Mouse (Mus musculus) intestine, embryonic 14.5 days (tissue): ENCODE measurements around the gene Kat2b. TPM values are rescaled to one million over a fixed set of nuclear protein-coding genes. Genes with fewer than 3 reads are reported as not detected.
"Not testable (repeated sequence)": the region's sequence is repeated elsewhere in the genome, so short reads cannot be mapped to it uniquely, and the experiment has no call there.

Experiments used
- ATAC-seq: fragments of 200-750 bp; cut with Nextera tagmentation; replicated peaks from 2 replicates; pipeline ENCODE4 v1.8.0; 2017; ENCODE audit warnings: low read depth, moderate number of reproducible peaks, moderate TSS enrichment, moderate library complexity; ENCODE audit not compliant: low FRiP score, low TSS enrichment
- DNase-seq: peaks from one replicate; pipeline ENCODE4 v3.0.0-alpha.2; 2018; ENCODE audit warnings: low spot score
- H3K27ac ChIP-seq: fragments of 300-500 bp; sonication (generic); 2 replicates; pipeline ENCODE4 v1.5.1; 2014; ENCODE audit warnings: low read depth, mild to moderate bottlenecking, control low read depth
- H3K27me3 ChIP-seq: fragments of 300-500 bp; sonication (generic); replicated peaks from 2 replicates; pipeline ENCODE4 v1.6.1; 2014; ENCODE audit warnings: low read length, control low read depth; ENCODE audit not compliant: control insufficient read depth, insufficient read depth
- H3K36me3 ChIP-seq: fragments of 300-500 bp; sonication (generic); 2 replicates; pipeline ENCODE4 v1.6.1; 2014; ENCODE audit warnings: low read length, control low read depth; ENCODE audit not compliant: control insufficient read depth, insufficient read depth
- H3K4me1 ChIP-seq: fragments of 300-500 bp; sonication (generic); replicated peaks from 2 replicates; pipeline ENCODE4 v1.6.1; 2014; ENCODE audit warnings: low read length, control low read depth, mixed read lengths; ENCODE audit not compliant: control insufficient read depth, insufficient read depth
- H3K4me2 ChIP-seq: fragments of 300-500 bp; sonication (generic); 2 replicates; pipeline ENCODE4 v1.6.1; 2014; ENCODE audit warnings: low read length
- H3K4me3 ChIP-seq: fragments of 300-500 bp; sonication (generic); 2 replicates; pipeline ENCODE4 v1.5.1; 2014; ENCODE audit warnings: low read depth, low read length, control low read depth, mixed read lengths
- H3K9ac ChIP-seq: fragments of 300-500 bp; sonication (generic); 2 replicates; pipeline ENCODE4 v1.6.1; 2014; ENCODE audit warnings: mild to moderate bottlenecking, low read length
- H3K9me3 ChIP-seq: fragments of 300-500 bp; sonication (generic); 2 replicates; pipeline ENCODE4 v1.6.1; 2016; ENCODE audit warnings: low read length, control low read depth; ENCODE audit not compliant: control insufficient read depth
- WGBS: fragments of 180-500 bp; shearing (Covaris S2); extraction: QIAGEN DNeasy Blood & Tissue Kit; methylation state at CpG from one replicate; pipeline ENCODE4 v1.1.7; 2014; 5-methylcytosine and 5-hydroxymethylcytosine counted together
- polyA plus RNA-seq: library from polyadenylated mRNA; unstranded; fragments of >200 nt; fragmentation: Nextera tagmentation; extraction: Ambion mirVana; gene quantifications from 2 replicates; pipeline ENCODE4 v1.2.1, GENCODE M21; 2014

Gene Kat2b
- polyA plus RNA-seq = 5.3 and 7.3 TPM in 2 replicates

- H3K4me2 ChIP-seq = peak within 1 kb of the TSS; percentile 95
- 5% methylated on average over 20 of the region's 20 CpGs for WGBS
- peak within 1 kb of the TSS; percentile 87 for H3K9ac ChIP-seq
- ATAC-seq = no peak
- H3K27ac ChIP-seq = peak within 1 kb of the TSS; percentile 90
- H3K27me3 ChIP-seq = no peaks in the 10 kb centered on the region
- no peaks in the 10 kb centered on the region for H3K36me3 ChIP-seq
- peak; percentile 67 for DNase-seq
- peaks cover 29% of the 10 kb centered on the region for H3K4me1 ChIP-seq
- H3K4me3 ChIP-seq = peak within 1 kb of the TSS; percentile 85
- H3K9me3 ChIP-seq = no peaks in the 10 kb centered on the region
Observed at GRCm38 (mm10) chr17:53566161-53566918, at the start of gene Kat2b. Kat2b (plus strand) TSS chr17:53566861.

GRCm38 (mm10) chr17:53519364-53519763 is 47.3 kb upstream of the Kat2b start:
- no peak overlapping the region for H3K27ac ChIP-seq
- no peak for ATAC-seq
- H3K4me3 ChIP-seq = no peak overlapping the region
- no peak overlapping the region for H3K4me2 ChIP-seq
- H3K9ac ChIP-seq = no peak overlapping the region
- no peaks in the 10 kb centered on the region for H3K9me3 ChIP-seq
- DNase-seq = no peak
- H3K36me3 ChIP-seq = no peaks in the 10 kb centered on the region
- H3K27me3 ChIP-seq = no peaks in the 10 kb centered on the region
- no peaks in the 10 kb centered on the region for H3K4me1 ChIP-seq

GRCm38 (mm10) chr17:53520509-53520908 is 46.2 kb upstream of the Kat2b start:
- ATAC-seq = no peak
- H3K27me3 ChIP-seq = no peaks in the 10 kb centered on the region
- H3K9me3 ChIP-seq = no peaks in the 10 kb centered on the region
- H3K9ac ChIP-seq = no peak overlapping the region
- H3K27ac ChIP-seq = no peak overlapping the region
- no peaks in the 10 kb centered on the region for H3K4me1 ChIP-seq
- H3K4me3 ChIP-seq = no peak overlapping the region
- H3K36me3 ChIP-seq = no peaks in the 10 kb centered on the region
- no peak for DNase-seq
- no peak overlapping the region for H3K4me2 ChIP-seq

GRCm38 (mm10) chr17:53528034-53528433 is 38.6 kb upstream of the Kat2b start:
- no peaks in the 10 kb centered on the region for H3K4me1 ChIP-seq
- DNase-seq = no peak
- H3K4me2 ChIP-seq = no peak overlapping the region
- no peaks in the 10 kb centered on the region for H3K27me3 ChIP-seq
- H3K36me3 ChIP-seq = no peaks in the 10 kb centered on the region
- H3K9ac ChIP-seq = no peak overlapping the region
- no peak overlapping the region for H3K4me3 ChIP-seq
- no peaks in the 10 kb centered on the region for H3K9me3 ChIP-seq
- 70% methylated on average over 2 of the region's 2 CpGs for WGBS
- ATAC-seq = no peak
- no peak overlapping the region for H3K27ac ChIP-seq

GRCm38 (mm10) chr17:53531160-53531559 is 35.5 kb upstream of the Kat2b start:
- WGBS = 57% methylated on average over 2 of the region's 2 CpGs
- ATAC-seq (no peak), DNase-seq (no peak)
- H3K27ac ChIP-seq = no peak overlapping the region
- H3K27me3 ChIP-seq = no peaks in the 10 kb centered on the region
- H3K9ac ChIP-seq = no peak overlapping the region
- no peak overlapping the region for H3K4me3 ChIP-seq
- no peaks in the 10 kb centered on the region for H3K36me3 ChIP-seq
- no peak overlapping the region for H3K4me2 ChIP-seq
- H3K4me1 ChIP-seq = no peaks in the 10 kb centered on the region
- H3K9me3 ChIP-seq = no peaks in the 10 kb centered on the region

- 48% methylated on average over 2 of the region's 2 CpGs for WGBS
Observed at GRCm38 (mm10) chr17:53532425-53532824, 34.2 kb upstream of the Kat2b start.

GRCm38 (mm10) chr17:53539351-53539750 is 27.3 kb upstream of the Kat2b start, which contains the start of gene Pp2d1:
Pp2d1 (minus strand) TSS chr17:53539451.
- not testable (repeated sequence) for H3K27me3 ChIP-seq, H3K4me2 ChIP-seq, H3K9me3 ChIP-seq, H3K4me1 ChIP-seq, H3K36me3 ChIP-seq, ATAC-seq, DNase-seq, H3K27ac ChIP-seq, H3K9ac ChIP-seq, H3K4me3 ChIP-seq
- 72% methylated on average over 2 of the region's 2 CpGs for WGBS

More at GRCm38 (mm10) chr17:53532425-53532824, 34.2 kb upstream of the Kat2b start:
- Histone ChIP-seq H3K9me3 (no peaks in the 10 kb centered on the region), H3K4me3 (no peak overlapping the region), H3K4me1 (no peaks in the 10 kb centered on the region), H3K27ac (no peak overlapping the region), H3K4me2 (no peak overlapping the region), H3K27me3 (no peaks in the 10 kb centered on the region), H3K9ac (no peak overlapping the region), H3K36me3 (no peaks in the 10 kb centered on the region)
- ATAC-seq (no peak), DNase-seq (no peak)

GRCm38 (mm10) chr17:53542536-53542935 is 24.1 kb upstream of the Kat2b start:
- no peak overlapping the region for H3K9ac ChIP-seq
- no peaks in the 10 kb centered on the region for H3K27me3 ChIP-seq
- no peak overlapping the region for H3K27ac ChIP-seq
- H3K4me1 ChIP-seq = 0 out of 2 replicates have a peak, but pooled peaks cover 4% of the 10 kb centered on the region
- no peaks in the 10 kb centered on the region for H3K9me3 ChIP-seq
- no peak for ATAC-seq
- no peak overlapping the region for H3K4me3 ChIP-seq
- no peak for DNase-seq
- 92% methylated on average over 4 of the region's 4 CpGs for WGBS
- no peak overlapping the region for H3K4me2 ChIP-seq
- no peaks in the 10 kb centered on the region for H3K36me3 ChIP-seq
